Mouse (Mus musculus) olfactory bulb, adult 2 months (tissue): ENCODE data around the gene Gpr34. TPM values are rescaled to one million over a fixed set of nuclear protein-coding genes. Genes with fewer than 3 reads are reported as not detected.

Experiments
- H3K27ac ChIP-seq: fragments of 200-500 bp; 2 replicates; pipeline ENCODE4 v1.5.1; 2012; ENCODE audit warnings: low read depth, low read length; ENCODE audit not compliant: insufficient read depth
- H3K4me1 ChIP-seq: fragments of 200-500 bp; 2 replicates; pipeline ENCODE4 v1.6.1; 2012; ENCODE audit warnings: low read length; ENCODE audit not compliant: control insufficient read depth, insufficient read depth
- H3K4me3 ChIP-seq: fragments of 200-500 bp; 2 replicates; pipeline ENCODE4 v1.5.1; 2012; ENCODE audit warnings: mild to moderate bottlenecking, low read depth, low read length, moderate library complexity; ENCODE audit not compliant: insufficient read depth
- CTCF ChIP-seq: fragments of 200-500 bp; IDR thresholded peaks from 2 replicates; pipeline ENCODE4 v1.5.1; 2012; ENCODE audit warnings: low read depth, mild to moderate bottlenecking, low read length, moderate library complexity; ENCODE audit not compliant: insufficient read depth
- POLR2A ChIP-seq: fragments of 200-500 bp; IDR thresholded peaks from 2 replicates; pipeline ENCODE4 v1.6.1; 2012; ENCODE audit warnings: mild to moderate bottlenecking, low read depth, low read length, moderate library complexity; ENCODE audit not compliant: insufficient read depth
- WGBS: fragments of 180-500 bp; shearing (Covaris S2); methylation state at CpG from one replicate; pipeline ENCODE4 v1.1.7; 2018; 5-methylcytosine and 5-hydroxymethylcytosine counted together
- polyA plus RNA-seq: library from polyadenylated mRNA; stranded (reverse); fragments of >200 nt; gene quantifications from 2 replicates; pipeline ENCODE4 v1.2.4, GENCODE M21; 2012; ENCODE audit warnings: low replicate concordance; ENCODE audit not compliant: missing spikeins, insufficient read depth, insufficient read length

Gene Gpr34
- polyA plus RNA-seq, 1 experiment, result not detected

GRCm38 (mm10) chrX:13618476-13618875, 13.4 kb upstream of the Gpr34 start:
- Histone ChIP-seq H3K4me3 (no peak overlapping the region), H3K4me1 (no peaks in the 10 kb centered on the region), H3K27ac (peak overlapping the region; percentile 33; the same call in 1 of the 2 replicates)
- 36% methylated on average over 4 of the region's 4 CpGs for WGBS
- no peak for TF ChIP-seq POLR2A
- no peak for TF ChIP-seq CTCF

GRCm38 (mm10) chrX:13621473-13621872, 10.4 kb upstream of the Gpr34 start:
- no peak overlapping the region for H3K4me3 ChIP-seq
- TF ChIP-seq CTCF (no peak), POLR2A (no peak)
- H3K4me1 ChIP-seq, result no peaks in the 10 kb centered on the region
- WGBS, result 73% methylated on average over 4 of the region's 4 CpGs
- H3K27ac ChIP-seq, result no peak overlapping the region

- H3K4me1 ChIP-seq, result no peaks in the 10 kb centered on the region
- no peak overlapping the region for H3K4me3 ChIP-seq
- 63% methylated on average over 5 of the region's 5 CpGs for WGBS
- H3K27ac ChIP-seq, result no peak overlapping the region
- TF ChIP-seq POLR2A (no peak), CTCF (no peak)
These were observed 9.2 kb upstream of the Gpr34 start for GRCm38 (mm10) chrX:13622654-13623053.

- no peak for TF ChIP-seq POLR2A
- TF ChIP-seq CTCF, result no peak
- Histone ChIP-seq H3K4me1 (no peaks in the 10 kb centered on the region), H3K4me3 (no peak overlapping the region), H3K27ac (no peak overlapping the region)
- WGBS, result 88% methylated on average over 1 of the region's 1 CpGs
These were observed 4.5 kb downstream of the Gpr34 start for GRCm38 (mm10) chrX:13636398-13636797.

GRCm38 (mm10) chrX:13638894-13639293, 7.0 kb downstream of the Gpr34 start:
- no peak overlapping the region for H3K27ac ChIP-seq
- no peak overlapping the region for H3K4me3 ChIP-seq
- 40% methylated on average over 2 of the region's 2 CpGs for WGBS
- H3K4me1 ChIP-seq, result no peaks in the 10 kb centered on the region
- no peak for TF ChIP-seq POLR2A
- no peak for TF ChIP-seq CTCF

- no peak overlapping the region for H3K4me3 ChIP-seq
- TF ChIP-seq POLR2A (no peak), CTCF (no peak)
- no peak overlapping the region for H3K27ac ChIP-seq
- H3K4me1 ChIP-seq, result no peaks in the 10 kb centered on the region
- 81% methylated on average over 2 of the region's 2 CpGs for WGBS
These were observed 20.0 kb downstream of the Gpr34 start for GRCm38 (mm10) chrX:13651889-13652288.

- 93% methylated on average over 1 of the region's 1 CpGs for WGBS
- TF ChIP-seq CTCF (no peak), POLR2A (no peak)
- H3K4me1 ChIP-seq, result no peaks in the 10 kb centered on the region
- H3K4me3 ChIP-seq, result no peak overlapping the region
- no peak overlapping the region for H3K27ac ChIP-seq
These were observed 20.4 kb downstream of the Gpr34 start for GRCm38 (mm10) chrX:13652291-13652690.

- H3K4me3 ChIP-seq, result no peak overlapping the region
- WGBS, result 73% methylated on average over 3 of the region's 3 CpGs
- H3K4me1 ChIP-seq, result no peaks in the 10 kb centered on the region
- no peak for TF ChIP-seq POLR2A
- TF ChIP-seq CTCF, result no peak
- H3K27ac ChIP-seq, result no peak overlapping the region
These were observed 23.1 kb downstream of the Gpr34 start for GRCm38 (mm10) chrX:13655005-13655421.

GRCm38 (mm10) chrX:13655906-13656305, 24.0 kb downstream of the Gpr34 start:
- 65% methylated on average over 6 of the region's 6 CpGs for WGBS
- Histone ChIP-seq H3K27ac (no peak overlapping the region), H3K4me1 (no peaks in the 10 kb centered on the region), H3K4me3 (no peak overlapping the region)
- TF ChIP-seq POLR2A (no peak), CTCF (no peak)

- no peak overlapping the region for H3K4me3 ChIP-seq
- no peak overlapping the region for H3K27ac ChIP-seq
- TF ChIP-seq POLR2A (no peak), CTCF (no peak)
- 8% methylated on average over 1 of the region's 1 CpGs for WGBS
- H3K4me1 ChIP-seq, result no peaks in the 10 kb centered on the region
These were observed 24.8 kb downstream of the Gpr34 start for GRCm38 (mm10) chrX:13656721-13657120.
